ENCODE assay signal across 21 mouse cellular contexts in the genomic region with DNA sequence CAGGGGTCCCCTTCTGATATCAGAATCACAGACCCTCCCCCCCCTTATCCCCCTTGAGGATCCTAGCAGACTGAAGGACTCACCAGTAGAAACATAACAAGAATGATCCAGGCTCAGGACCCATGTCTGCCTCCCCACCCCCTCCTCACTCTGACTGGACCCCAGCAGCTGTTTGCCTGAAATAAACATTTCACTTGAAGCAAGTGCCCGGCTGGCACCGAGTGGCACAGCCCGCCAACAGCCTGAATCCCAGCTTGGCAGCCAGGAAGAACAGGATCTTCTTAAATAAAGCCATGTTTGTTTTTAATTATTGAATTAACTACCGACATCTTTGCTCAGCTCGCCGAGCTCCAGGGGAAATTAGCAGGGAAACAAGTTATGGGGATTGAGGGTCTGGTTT.
DNase-seq lines count a peak whose midpoint lies in the region; ATAC-seq and TF ChIP-seq lines count a peak whose summit lies in the region.
"Had no signal": no experiment of that assay in that cellular context is flagged by ENCODE, and none has a peak within 500 bp of the region (broad histone marks: within the 10 kb centered on the region; RNA-seq: fewer than 3 reads in every experiment).

No protein-coding gene starts in this region.

- no peaks in the 10 kb centered on the region for H3K27me3 ChIP-seq in cerebellum, adult 2 months (ENCODE audit: control insufficient read depth, insufficient read depth, low read length)
- no peaks in the 10 kb centered on the region for H3K27me3 ChIP-seq in hindbrain, embryonic 10.5 days (ENCODE audit: insufficient read depth, poor library complexity, severe bottlenecking)
- H3K27me3 ChIP-seq in hindbrain, embryonic 16.5 days (replicated peaks; ENCODE audit: control insufficient read depth, insufficient read depth, low read length): no peaks in the 10 kb centered on the region
- H3K27me3 ChIP-seq: liver, embryonic 12.5 days; neural tube, embryonic 13.5 days had no signal

- no peak overlapping the region for H3K4me3 ChIP-seq in cerebellum, adult 2 months (replicated peaks; ENCODE audit: insufficient read depth, low read depth, low read length)
- no peak overlapping the region for H3K4me3 ChIP-seq in hindbrain, embryonic 10.5 days
- H3K4me3 ChIP-seq in hindbrain, embryonic 16.5 days (ENCODE audit: low read length): no peak overlapping the region
- H3K4me3 ChIP-seq: erythroblast, embryonic 14.5 days; heart, embryonic 13.5 days; liver, embryonic 12.5 days; megakaryocyte, embryonic 14.5 days; neural tube, embryonic 13.5 days had no signal

- H3K9me3 ChIP-seq in hindbrain, embryonic 10.5 days: no peaks in the 10 kb centered on the region
- no peaks in the 10 kb centered on the region for H3K9me3 ChIP-seq in hindbrain, embryonic 16.5 days (ENCODE audit: control insufficient read depth, low read length)
- H3K9me3 ChIP-seq: heart, embryonic 13.5 days; liver, embryonic 12.5 days; megakaryocyte, embryonic 14.5 days; neural tube, embryonic 13.5 days had no signal

- H3K27ac ChIP-seq in cerebellum, adult 2 months (ENCODE audit: insufficient read depth, low read length): no peak overlapping the region
- 0 out of 2 replicates have a peak overlapping the region, but pooled peaks have one; percentile 23 for H3K27ac ChIP-seq in hindbrain, embryonic 10.5 days
- no peak overlapping the region for H3K27ac ChIP-seq in hindbrain, embryonic 16.5 days (ENCODE audit: low read depth, low read length)
- H3K27ac ChIP-seq: heart, embryonic 13.5 days; liver, embryonic 12.5 days; neural tube, embryonic 13.5 days had no signal

- no peak overlapping the region for H3K4me2 ChIP-seq in hindbrain, embryonic 16.5 days (ENCODE audit: low read length)
- H3K4me2 ChIP-seq: heart, embryonic 13.5 days; liver, embryonic 12.5 days; neural tube, embryonic 13.5 days had no signal

- peak; percentile 66 for DNase-seq in cerebellum, postnatal 10 days
- DNase-seq in cerebellum, adult 2 months: no peak
- no peak for DNase-seq in hindbrain, embryonic 10.5 days (ENCODE audit: low spot score)
- DNase-seq in left cerebral cortex, postnatal 4 days: peak; percentile 65
- DNase-seq in left cerebral cortex, adult 18-20 months (ENCODE audit: low spot score in 2 of 2): no peak
- DNase-seq in MN1 (ENCODE audit: low spot score): peak; percentile 55
- no peak for DNase-seq in kidney, postnatal 10 days
- DNase-seq: adrenal gland, postnatal 10 days; gastrocnemius, postnatal 10 days; heart, adult 11 months; kidney, adult 18-20 months; kidney, postnatal 14 days; lung, adult 2 months; right cerebral cortex, postnatal 25 days had no signal

- TF ChIP-seq POLR2A in cerebellum, adult 2 months (IDR thresholded peaks at IDR 0.05; ENCODE audit: borderline replicate concordance, insufficient read depth, low read length): no peak

- ATAC-seq in hindbrain, embryonic 16.5 days: no peak
- ATAC-seq: activated CD4-positive, CD25-positive, alpha-beta regulatory T cell, adult 4 months; liver, embryonic 12.5 days had no signal

- no peaks in the 10 kb centered on the region for H3K36me3 ChIP-seq in hindbrain, embryonic 10.5 days
- no peaks in the 10 kb centered on the region for H3K36me3 ChIP-seq in hindbrain, embryonic 16.5 days (ENCODE audit: control insufficient read depth, insufficient read depth, low read length)
- H3K36me3 ChIP-seq: heart, embryonic 13.5 days; liver, embryonic 12.5 days; neural tube, embryonic 13.5 days had no signal

- H3K9ac ChIP-seq in hindbrain, embryonic 16.5 days (ENCODE audit: low read depth, low read length): no peak overlapping the region
- H3K9ac ChIP-seq: heart, embryonic 13.5 days; liver, embryonic 12.5 days; neural tube, embryonic 13.5 days had no signal

- peaks cover 28% of the 10 kb centered on the region for H3K4me1 ChIP-seq in cerebellum, adult 2 months (ENCODE audit: control insufficient read depth, insufficient read depth, low read length)
- H3K4me1 ChIP-seq in hindbrain, embryonic 10.5 days (replicated peaks): peaks cover 4% of the 10 kb centered on the region
- peaks cover 2% of the 10 kb centered on the region; the same call in 1 of the 2 replicates for H3K4me1 ChIP-seq in hindbrain, embryonic 16.5 days (ENCODE audit: control insufficient read depth, insufficient read depth, low read depth, low read length)
- H3K4me1 ChIP-seq: heart, embryonic 13.5 days; liver, embryonic 12.5 days had no signal

- TF ChIP-seq CTCF in cerebellum, adult 2 months (IDR thresholded peaks at IDR 0.05; ENCODE audit: borderline replicate concordance, insufficient read depth, low read depth, low read length): no peak

- intact Hi-C loops in left cerebral cortex, postnatal 4 days (cut with DNase I): no loop called here

- WGBS in cerebellum, adult 2 months: 27% methylated on average over 6 of the region's 6 CpGs
- WGBS in hindbrain, embryonic 10.5 days: 90% methylated on average over 6 of the region's 6 CpGs
- 48% methylated on average over 6 of the region's 6 CpGs for WGBS in hindbrain, embryonic 16.5 days

Comparison
In these comparisons a context has a peak if more than half of its experiments do, and no peak if none do; other contexts are left out.
1. DNase-seq: peak in cerebellum, postnatal 10 days (2 of 2), left cerebral cortex, postnatal 4 days (single experiment) and MN1 (single experiment); none in cerebellum, adult 2 months (0 of 2), hindbrain, embryonic 10.5 days (single experiment), left cerebral cortex, adult 18-20 months (0 of 2) and kidney, postnatal 10 days (single experiment).